Comparison of ENCODE assay signal across 22 mouse cellular contexts in genomic region chr5:91762589-91762988, GRCm38 (mm10).
"Had no signal": no experiment of that assay in that cellular context is flagged by ENCODE, and none has a peak within 500 bp of the region (broad histone marks: within the 10 kb centered on the region; RNA-seq: fewer than 3 reads in every experiment).

No protein-coding gene starts in this region.

- H3K27ac ChIP-seq: heart, adult 2 months; heart, embryonic 13.5 days; heart, embryonic 15.5 days; hindbrain, embryonic 13.5 days; hindbrain, embryonic 15.5 days; layer of hippocampus, adult 2 months; left cerebral cortex, adult 2 months; limb, embryonic 15.5 days; liver, embryonic 12.5 days; liver, embryonic 14.5 days had no signal

- H3K9ac ChIP-seq: heart, embryonic 13.5 days; heart, embryonic 15.5 days; hindbrain, embryonic 13.5 days; hindbrain, embryonic 15.5 days; limb, embryonic 15.5 days; liver, embryonic 12.5 days; liver, embryonic 14.5 days had no signal

- H3K9me3 ChIP-seq: heart, embryonic 13.5 days; heart, embryonic 15.5 days; hindbrain, embryonic 13.5 days; hindbrain, embryonic 15.5 days; limb, embryonic 15.5 days; liver, embryonic 12.5 days had no signal

- ATAC-seq: inflammation-experienced regulatory T-cells, adult 6 months; intestine, postnatal 0 days; liver, embryonic 12.5 days had no signal

- H3K36me3 ChIP-seq: heart, embryonic 13.5 days; heart, embryonic 15.5 days; hindbrain, embryonic 13.5 days; hindbrain, embryonic 15.5 days; limb, embryonic 15.5 days; liver, embryonic 12.5 days had no signal

- H3K4me2 ChIP-seq: heart, embryonic 11.5 days; heart, embryonic 13.5 days; heart, embryonic 15.5 days; hindbrain, embryonic 13.5 days; hindbrain, embryonic 15.5 days; limb, embryonic 15.5 days; liver, embryonic 12.5 days had no signal

- H3K4me1 ChIP-seq: heart, embryonic 15.5 days; liver, embryonic 12.5 days had no signal

- H3K27me3 ChIP-seq: heart, embryonic 13.5 days; heart, embryonic 15.5 days; hindbrain, embryonic 15.5 days; limb, embryonic 15.5 days; liver, embryonic 12.5 days had no signal

- DNase-seq: gastrocnemius, postnatal 14 days; gastrocnemius, postnatal 36 days; heart, adult 2 months; heart, postnatal 14 days; heart, postnatal 36 days; kidney, adult 18-20 months; kidney, adult 8-10 months; kidney, postnatal 10 days; kidney, postnatal 25 days; kidney, postnatal 4 days had no signal

- H3K4me3 ChIP-seq: heart, adult 2 months; heart, embryonic 13.5 days; heart, embryonic 15.5 days; hindbrain, embryonic 13.5 days; hindbrain, embryonic 15.5 days; layer of hippocampus, adult 2 months; left cerebral cortex, adult 2 months; limb, embryonic 15.5 days; liver, embryonic 12.5 days had no signal
